18 mouse cellular contexts compared by ENCODE assay signal in the genomic region with DNA sequence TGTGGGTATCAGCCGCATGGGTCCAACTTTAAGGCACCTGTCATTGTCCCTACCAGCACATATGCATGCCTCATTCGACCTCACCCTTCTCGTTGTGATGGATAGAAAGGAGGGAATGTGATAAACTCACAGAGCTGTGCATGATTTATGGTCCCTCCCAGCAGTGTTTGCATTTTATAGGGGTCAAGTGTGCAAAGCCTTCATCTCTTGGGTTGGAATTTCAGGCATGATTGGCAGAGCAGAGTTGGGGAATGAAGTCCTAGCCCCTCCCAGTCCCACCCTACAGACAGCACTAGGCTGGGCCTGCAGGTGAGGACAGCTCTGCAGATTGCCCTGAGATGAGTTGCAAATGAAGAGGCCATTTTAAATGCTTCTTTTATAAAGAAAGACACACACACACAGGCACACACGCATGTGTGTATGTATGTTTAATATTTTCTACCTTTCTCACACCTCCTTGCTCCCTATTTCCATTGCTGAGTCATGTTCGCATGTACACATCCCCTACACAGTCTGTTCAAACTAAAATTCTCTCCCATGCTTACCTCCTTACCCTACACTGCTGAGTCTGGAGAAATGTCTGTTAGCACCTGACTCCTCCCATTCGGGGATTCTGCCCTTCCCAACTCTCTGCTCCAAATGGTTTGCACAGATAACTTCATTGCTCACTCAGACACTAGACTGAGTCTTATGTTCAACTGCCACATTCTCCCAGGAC.
DNase-seq lines count a peak whose midpoint lies in the region; ATAC-seq and TF ChIP-seq lines count a peak whose summit lies in the region.
"Had no signal": no experiment of that assay in that cellular context is flagged by ENCODE, and none has a peak within 500 bp of the region (broad histone marks: within the 10 kb centered on the region; RNA-seq: fewer than 3 reads in every experiment).

No protein-coding gene starts in this region.

- H3K4me2 ChIP-seq in kidney, postnatal 0 days (ENCODE audit: low read length), result no peak overlapping the region
- no peak overlapping the region for H3K4me2 ChIP-seq in neural tube, embryonic 11.5 days (ENCODE audit: low read depth)
- H3K4me2 ChIP-seq in neural tube, embryonic 14.5 days (ENCODE audit: low read depth, low read length), result no peak overlapping the region
- H3K4me2 ChIP-seq: forebrain, embryonic 13.5 days; heart, embryonic 13.5 days had no signal

- H3K27me3 ChIP-seq in kidney, postnatal 0 days (ENCODE audit: insufficient read depth, low read length), result no peaks in the 10 kb centered on the region
- H3K27me3 ChIP-seq in neural tube, embryonic 11.5 days (ENCODE audit: control insufficient read depth, insufficient read depth, low read length), result no peaks in the 10 kb centered on the region
- no peaks in the 10 kb centered on the region for H3K27me3 ChIP-seq in limb, embryonic 10.5 days (ENCODE audit: low read depth, poor library complexity, severe bottlenecking)
- H3K27me3 ChIP-seq in neural tube, embryonic 14.5 days (ENCODE audit: control insufficient read depth, insufficient read depth, low read length), result no peaks in the 10 kb centered on the region
- H3K27me3 ChIP-seq: forebrain, embryonic 13.5 days; heart, embryonic 13.5 days had no signal

- TF ChIP-seq CTCF in kidney, postnatal 0 days (IDR thresholded peaks at IDR 0.05; ENCODE audit: low read depth), result no peak

- no peaks in the 10 kb centered on the region for H3K9me3 ChIP-seq in kidney, postnatal 0 days (replicated peaks; ENCODE audit: low read length)
- no peaks in the 10 kb centered on the region for H3K9me3 ChIP-seq in neural tube, embryonic 11.5 days (ENCODE audit: control insufficient read depth, low read length)
- H3K9me3 ChIP-seq in limb, embryonic 10.5 days (replicated peaks), result no peaks in the 10 kb centered on the region
- H3K9me3 ChIP-seq in neural tube, embryonic 14.5 days (ENCODE audit: control insufficient read depth, low read length), result no peaks in the 10 kb centered on the region
- H3K9me3 ChIP-seq: forebrain, embryonic 13.5 days; heart, embryonic 13.5 days had no signal

- no peak overlapping the region for H3K4me3 ChIP-seq in kidney, postnatal 0 days (replicated peaks; ENCODE audit: low read depth, low read length)
- H3K4me3 ChIP-seq in neural tube, embryonic 11.5 days (ENCODE audit: low read depth, low read length), result no peak overlapping the region
- no peak overlapping the region for H3K4me3 ChIP-seq in limb, embryonic 10.5 days
- no peak overlapping the region for H3K4me3 ChIP-seq in neural tube, embryonic 14.5 days (ENCODE audit: low read depth, low read length)
- H3K4me3 ChIP-seq: forebrain, embryonic 13.5 days; heart, embryonic 13.5 days had no signal

- no peaks in the 10 kb centered on the region; the same call in 1 of the 2 replicates for H3K4me1 ChIP-seq in kidney, postnatal 0 days (replicated peaks; ENCODE audit: insufficient read depth, low read length)
- no peaks in the 10 kb centered on the region for H3K4me1 ChIP-seq in neural tube, embryonic 11.5 days (ENCODE audit: control insufficient read depth, insufficient read depth, low read length)
- H3K4me1 ChIP-seq in limb, embryonic 10.5 days, result peaks cover 16% of the 10 kb centered on the region
- 0 out of 2 replicates have a peak, but pooled peaks cover 4% of the 10 kb centered on the region for H3K4me1 ChIP-seq in neural tube, embryonic 14.5 days (ENCODE audit: control insufficient read depth, insufficient read depth, low read length)
- H3K4me1 ChIP-seq: forebrain, embryonic 13.5 days had no signal

- peak; percentile 84; the same call in 1 of the 2 replicates for ATAC-seq in kidney, postnatal 0 days (replicated peaks; ENCODE audit: low FRiP score, low read depth)
- ATAC-seq in neural tube, embryonic 11.5 days (ENCODE audit: insufficient read depth, low FRiP score, low TSS enrichment), result peak; percentile 23; the same call in 1 of the 2 replicates
- ATAC-seq in neural tube, embryonic 14.5 days (ENCODE audit: low read depth), result peak; percentile 41; the same call in 1 of the 2 replicates
- ATAC-seq in erythroblast, adult 5-6 weeks (replicated peaks; ENCODE audit: low FRiP score, poor library complexity, severe bottlenecking), result no peak
- ATAC-seq: forebrain, embryonic 13.5 days; hindbrain, postnatal 0 days had no signal

- H3K9ac ChIP-seq in kidney, postnatal 0 days (ENCODE audit: low read depth, low read length), result no peak overlapping the region
- no peak overlapping the region for H3K9ac ChIP-seq in neural tube, embryonic 11.5 days (ENCODE audit: low read length)
- no peak overlapping the region for H3K9ac ChIP-seq in neural tube, embryonic 14.5 days (replicated peaks; ENCODE audit: low read depth, low read length)
- H3K9ac ChIP-seq: forebrain, embryonic 13.5 days; heart, embryonic 13.5 days; liver, embryonic 14.5 days had no signal

- peak; percentile 52 for DNase-seq in kidney, postnatal 0 days (ENCODE audit: low spot score)
- DNase-seq in kidney, adult 18-20 months, result no peak
- peak; percentile 14 for DNase-seq in neural tube, embryonic 11.5 days (ENCODE audit: low spot score)
- DNase-seq in neural tube, embryonic 10.5 days (ENCODE audit: extremely low spot score, low spot score), result no peak
- DNase-seq in limb, embryonic 10.5 days (ENCODE audit: low spot score), result peak; percentile 37
- no peak for DNase-seq in frontal cortex, postnatal 36 days (ENCODE audit: low spot score in 2 of 2)
- DNase-seq: adrenal gland, postnatal 36 days; cerebellum, adult 8-10 months; heart, postnatal 36 days; right cerebral cortex, postnatal 4 days; thymus, adult 18-20 months had no signal

- no peak overlapping the region for H3K27ac ChIP-seq in kidney, postnatal 0 days
- H3K27ac ChIP-seq in neural tube, embryonic 11.5 days (ENCODE audit: low read depth, low read length), result no peak overlapping the region
- H3K27ac ChIP-seq in limb, embryonic 10.5 days, result no peak overlapping the region
- no peak overlapping the region for H3K27ac ChIP-seq in neural tube, embryonic 14.5 days (ENCODE audit: low read depth, low read length)
- H3K27ac ChIP-seq: forebrain, embryonic 13.5 days; heart, embryonic 13.5 days; hindbrain, postnatal 0 days; liver, embryonic 14.5 days; macrophage had no signal

- WGBS in kidney, postnatal 0 days, result 41% methylated on average over 6 of the region's 6 CpGs
- WGBS in neural tube, embryonic 11.5 days, result 56% methylated on average over 6 of the region's 6 CpGs
- 66% methylated on average over 6 of the region's 6 CpGs for WGBS in limb, embryonic 10.5 days
- 53% methylated on average over 6 of the region's 6 CpGs for WGBS in neural tube, embryonic 14.5 days

- H3K36me3 ChIP-seq in kidney, postnatal 0 days (ENCODE audit: insufficient read depth, low read length), result no peaks in the 10 kb centered on the region
- no peaks in the 10 kb centered on the region for H3K36me3 ChIP-seq in neural tube, embryonic 11.5 days (ENCODE audit: control insufficient read depth, insufficient read depth, low read length)
- H3K36me3 ChIP-seq in limb, embryonic 10.5 days, result no peaks in the 10 kb centered on the region
- H3K36me3 ChIP-seq in neural tube, embryonic 14.5 days (ENCODE audit: control insufficient read depth, insufficient read depth, low read length), result no peaks in the 10 kb centered on the region
- H3K36me3 ChIP-seq: heart, embryonic 13.5 days had no signal

Comparison
In these comparisons a context has a peak if more than half of its experiments do, and no peak if none do; other contexts are left out.
1. DNase-seq: peak in kidney, postnatal 0 days (single experiment), neural tube, embryonic 11.5 days (single experiment) and limb, embryonic 10.5 days (single experiment); none in kidney, adult 18-20 months (single experiment), neural tube, embryonic 10.5 days (single experiment) and frontal cortex, postnatal 36 days (0 of 2).